Mouse (Mus musculus) spleen, postnatal 10 days (tissue): Measurements from ENCODE around the gene Gm5447.

Experiments
- DNase-seq, 2 experiments: peaks; one replicate each; pipeline ENCODE4 v3.0.0; 2021 to 2022; ENCODE audit warnings: low spot score in 2 of 2

Gene Gm5447

GRCm38 (mm10) chr13:30973501-30974246 lies at the start of gene Gm5447, which contains the start of gene Exoc2:
Gm5447 (plus strand) TSS chr13:30974204.
Exoc2 (minus strand) TSS chr13:30974093.
- peak; percentile 76 to 87 for DNase-seq

GRCm38 (mm10) chr13:30924269-30924668 lies 49.7 kb upstream of the Gm5447 start:
- DNase-seq, result no peak

- DNase-seq, result no peak
Measured at GRCm38 (mm10) chr13:30929119-30929518, 44.9 kb upstream of the Gm5447 start.

- peak in 1 of 2 experiments; percentile 21 for DNase-seq
Measured at GRCm38 (mm10) chr13:30931613-30932012, 42.4 kb upstream of the Gm5447 start.

GRCm38 (mm10) chr13:30932972-30933371 lies 41.0 kb upstream of the Gm5447 start:
- DNase-seq, result no peak

- no peak for DNase-seq
Measured at GRCm38 (mm10) chr13:30945788-30946187, 28.2 kb upstream of the Gm5447 start.

GRCm38 (mm10) chr13:30947129-30947528 lies 26.9 kb upstream of the Gm5447 start:
- no peak for DNase-seq

- DNase-seq, result no peak
Measured at GRCm38 (mm10) chr13:30947540-30947939, 26.5 kb upstream of the Gm5447 start, which contains the start of gene Hus1b. Hus1b (minus strand) TSS chr13:30947759.

GRCm38 (mm10) chr13:30949181-30949580 lies 24.8 kb upstream of the Gm5447 start:
- DNase-seq, result no peak

- DNase-seq, result no peak
Measured at GRCm38 (mm10) chr13:30952044-30952443, 22.0 kb upstream of the Gm5447 start.

GRCm38 (mm10) chr13:30953580-30953979 lies 20.4 kb upstream of the Gm5447 start:
- no peak for DNase-seq

- no peak for DNase-seq
Measured at GRCm38 (mm10) chr13:30960714-30961113, 13.3 kb upstream of the Gm5447 start.

GRCm38 (mm10) chr13:30961932-30962331 lies 12.1 kb upstream of the Gm5447 start:
- no peak for DNase-seq

GRCm38 (mm10) chr13:30966507-30966911 lies 7.5 kb upstream of the Gm5447 start:
- no peak for DNase-seq

GRCm38 (mm10) chr13:30968311-30968710 lies 5.7 kb upstream of the Gm5447 start:
- no peak for DNase-seq

- DNase-seq, result no peak
Measured at GRCm38 (mm10) chr13:30971047-30971446, 3.0 kb upstream of the Gm5447 start.

- DNase-seq, result peak in 1 of 2 experiments; percentile 33
Measured at GRCm38 (mm10) chr13:30972102-30972501, 1.9 kb upstream of the Gm5447 start.

GRCm38 (mm10) chr13:30974247-30974630 lies 235 bp downstream of the Gm5447 start:
- no peak for DNase-seq

- DNase-seq, result no peak
Measured at GRCm38 (mm10) chr13:30976536-30977084, 2.6 kb downstream of the Gm5447 start.

GRCm38 (mm10) chr13:30978224-30978623 lies 4.2 kb downstream of the Gm5447 start:
- DNase-seq, result no peak

- DNase-seq, result peak in 1 of 2 experiments; percentile 68
Measured at GRCm38 (mm10) chr13:30981666-30982065, 7.7 kb downstream of the Gm5447 start.

- DNase-seq, result no peak
Measured at GRCm38 (mm10) chr13:30985275-30985597, 11.2 kb downstream of the Gm5447 start.
